Mouse (Mus musculus) retina, postnatal 1 day (tissue): ENCODE data around the gene Slc38a3.

Experiments
- DNase-seq: peaks from one replicate; pipeline ENCODE4 v3.0.0-alpha.2; 2012

The Slc38a3 gene

GRCm38 (mm10) chr9:107663525-107663924 lies 5.8 kb downstream of the Slc38a3 start:
- no peak for DNase-seq

GRCm38 (mm10) chr9:107662342-107662741 lies 7.0 kb downstream of the Slc38a3 start:
- DNase-seq: no peak

GRCm38 (mm10) chr9:107660777-107661176 lies 8.6 kb downstream of the Slc38a3 start:
- no peak for DNase-seq

GRCm38 (mm10) chr9:107659961-107660360 lies 9.4 kb downstream of the Slc38a3 start:
- DNase-seq: no peak

- peak; percentile 92 for DNase-seq
Observed at GRCm38 (mm10) chr9:107659551-107659950, 9.8 kb downstream of the Slc38a3 start.

GRCm38 (mm10) chr9:107658096-107658495 lies 11.2 kb downstream of the Slc38a3 start:
- DNase-seq: no peak

- DNase-seq: peak; percentile 68
Observed at GRCm38 (mm10) chr9:107657144-107657543, 12.2 kb downstream of the Slc38a3 start.

GRCm38 (mm10) chr9:107654585-107654984 lies 14.7 kb downstream of the Slc38a3 start:
- DNase-seq: no peak

GRCm38 (mm10) chr9:107653474-107653873 lies 15.9 kb downstream of the Slc38a3 start:
- DNase-seq: no peak

- DNase-seq: peak; percentile 89
Observed at GRCm38 (mm10) chr9:107650708-107651481, 18.4 kb downstream of the Slc38a3 start.

- no peak for DNase-seq
Observed at GRCm38 (mm10) chr9:107650225-107650624, 19.1 kb downstream of the Slc38a3 start.

- DNase-seq: no peak
Observed at GRCm38 (mm10) chr9:107648767-107649166, 20.6 kb downstream of the Slc38a3 start.

GRCm38 (mm10) chr9:107646975-107647374 lies 22.4 kb downstream of the Slc38a3 start:
- no peak for DNase-seq

- peak; percentile 90 for DNase-seq
Observed at GRCm38 (mm10) chr9:107645577-107645976, 23.8 kb downstream of the Slc38a3 start.

- no peak for DNase-seq
Observed at GRCm38 (mm10) chr9:107645153-107645510, 24.2 kb downstream of the Slc38a3 start.

- peak; percentile 93 for DNase-seq
Observed at GRCm38 (mm10) chr9:107644495-107645152, 24.7 kb downstream of the Slc38a3 start.

GRCm38 (mm10) chr9:107643544-107644214 lies 25.7 kb downstream of the Slc38a3 start:
- no peak for DNase-seq

- DNase-seq: no peak
Observed at GRCm38 (mm10) chr9:107641666-107642065, 27.7 kb downstream of the Slc38a3 start.

- DNase-seq: no peak
Observed at GRCm38 (mm10) chr9:107640257-107640772, 29.0 kb downstream of the Slc38a3 start.

GRCm38 (mm10) chr9:107637070-107637469 lies 32.3 kb downstream of the Slc38a3 start:
- DNase-seq: peak; percentile 82

GRCm38 (mm10) chr9:107635279-107636028 lies 33.9 kb downstream of the Slc38a3 start, which contains the start of gene Gnai2:
TSS of gene Gnai2 (minus strand) at chr9:107635367.
- peak; percentile 97 for DNase-seq

- no peak for DNase-seq
Observed at GRCm38 (mm10) chr9:107634406-107635278, 34.7 kb downstream of the Slc38a3 start.
